Mouse (Mus musculus) forebrain, embryonic 10.5 days (tissue): ENCODE measurements around the gene Sgsm1. TPM values are rescaled to one million over a fixed set of nuclear protein-coding genes. Genes with fewer than 3 reads are reported as not detected.
A peak's percentile ranks its signal among the peaks of the same experiment; 100 is the strongest.

Source experiments
- DNase-seq: peaks from one replicate; pipeline ENCODE4 v3.0.0-alpha.2; 2017; ENCODE audit warnings: low spot score; ENCODE audit errors: extremely low spot score
- H3K27ac ChIP-seq: fragments of 300-500 bp; sonication (generic); 2 replicates; pipeline ENCODE4 v1.5.1; 2016; ENCODE audit warnings: mild to moderate bottlenecking
- H3K27me3 ChIP-seq: fragments of 300-500 bp; sonication (generic); 2 replicates; pipeline ENCODE4 v1.6.1; 2016; ENCODE audit warnings: mild to moderate bottlenecking; ENCODE audit not compliant: poor library complexity, severe bottlenecking
- H3K36me3 ChIP-seq: fragments of 300-500 bp; sonication (generic); replicated peaks from 2 replicates; pipeline ENCODE4 v1.6.1; 2016; ENCODE audit warnings: mild to moderate bottlenecking, moderate library complexity
- H3K4me1 ChIP-seq: fragments of 300-500 bp; sonication (generic); 2 replicates; pipeline ENCODE4 v1.6.1; 2016
- H3K4me3 ChIP-seq: fragments of 300-500 bp; sonication (generic); 2 replicates; pipeline ENCODE4 v1.5.1; 2016; ENCODE audit warnings: mild to moderate bottlenecking, moderate library complexity
- H3K9me3 ChIP-seq: fragments of 300-500 bp; sonication (generic); 2 replicates; pipeline ENCODE4 v1.6.1; 2016; ENCODE audit warnings: mild to moderate bottlenecking, moderate library complexity
- WGBS: fragments of 180-500 bp; shearing (Covaris S2); methylation state at CpG from one replicate; pipeline ENCODE4 v1.1.7; 2016; 5-methylcytosine and 5-hydroxymethylcytosine counted together
- polyA plus RNA-seq: library from polyadenylated mRNA; unstranded; fragments of >200 nt; fragmentation: Nextera tagmentation; extraction: Ambion mirVana; gene quantifications from 2 replicates; pipeline ENCODE4 v1.2.1, GENCODE M21; 2016

Sgsm1 gene
- polyA plus RNA-seq, 1 experiment from 2014 or later: 15.5 TPM

DNA sequence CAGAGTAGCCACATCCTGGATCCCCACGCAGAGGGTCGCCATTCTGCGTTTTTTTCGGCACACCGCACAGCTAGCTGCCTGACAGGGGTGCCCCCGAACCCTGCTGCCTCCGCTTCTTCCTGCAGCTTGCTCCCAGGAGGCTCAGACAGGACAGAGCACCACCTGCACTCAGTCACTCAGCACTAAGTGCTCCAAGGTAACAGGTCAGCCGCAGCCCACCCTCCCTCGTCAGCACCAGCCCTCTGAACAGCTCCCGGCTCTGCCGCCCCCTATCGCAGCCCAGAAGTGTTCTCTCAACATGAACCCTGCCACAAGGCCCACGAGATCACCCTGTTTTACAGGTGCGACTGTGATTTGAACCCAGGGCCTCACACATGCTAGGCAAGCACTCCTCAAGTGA lies 20.4 kb downstream of the Sgsm1 start:
- Histone ChIP-seq H3K36me3 (no peaks in the 10 kb centered on the region), H3K9me3 (no peaks in the 10 kb centered on the region; the same call in 1 of the 2 replicates), H3K4me1 (peaks cover 21% of the 10 kb centered on the region), H3K4me3 (no peak overlapping the region), H3K27me3 (peaks cover 63% of the 10 kb centered on the region), H3K27ac (no peak overlapping the region)
- no peak for DNase-seq
- WGBS: 37% methylated on average over 14 of the region's 14 CpGs

DNA sequence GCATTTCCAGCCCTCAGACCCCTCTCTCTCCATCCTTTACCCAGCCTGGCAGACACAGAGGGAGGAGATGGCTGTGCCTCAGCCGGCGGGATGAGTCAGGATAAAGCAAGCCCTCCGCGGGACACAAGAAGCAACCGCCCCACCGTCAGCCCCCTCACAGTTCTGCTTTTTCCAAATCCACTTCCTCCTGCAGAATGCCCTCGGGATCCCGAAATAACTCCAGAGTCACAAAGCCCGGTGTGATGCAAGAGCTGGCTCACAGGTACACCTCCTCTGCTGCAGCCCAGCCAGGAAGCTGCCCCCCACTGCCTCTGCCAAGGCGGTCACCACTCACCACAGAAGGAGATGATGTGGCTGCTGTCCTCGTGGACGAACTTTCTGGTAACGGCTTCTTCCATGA lies 22.1 kb downstream of the Sgsm1 start:
- 43% methylated on average over 13 of the region's 13 CpGs for WGBS
- DNase-seq: no peak

DNA sequence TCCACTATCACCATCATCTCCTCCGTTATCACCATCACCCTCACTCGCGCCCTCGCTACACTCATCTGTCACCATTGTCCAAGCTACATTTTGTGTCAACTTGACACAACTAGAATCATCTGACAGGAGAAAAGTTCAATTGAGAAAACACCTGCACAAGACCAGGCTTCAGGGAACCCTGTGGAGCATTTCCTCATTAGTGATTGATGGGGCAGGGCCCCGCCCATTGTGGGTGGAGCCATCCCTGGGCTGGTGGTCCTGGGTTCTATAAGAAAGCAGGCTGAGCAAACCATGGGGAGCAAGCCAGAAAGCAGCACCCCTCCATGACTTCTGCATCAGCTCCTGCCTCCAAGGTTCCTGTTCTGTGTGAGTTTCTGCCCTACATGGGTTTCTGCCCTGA lies 22.8 kb downstream of the Sgsm1 start:
- Histone ChIP-seq H3K4me1 (peaks cover 19% of the 10 kb centered on the region), H3K27me3 (peaks cover 67% of the 10 kb centered on the region), H3K27ac (no peak overlapping the region), H3K9me3 (no peaks in the 10 kb centered on the region; the same call in 1 of the 2 replicates), H3K4me3 (no peak overlapping the region), H3K36me3 (no peaks in the 10 kb centered on the region)
- WGBS: 44% methylated on average over 5 of the region's 5 CpGs
- DNase-seq: no peak

More for the DNA sequence above, 22.1 kb downstream of the Sgsm1 start:
- peaks cover 67% of the 10 kb centered on the region for H3K27me3 ChIP-seq
- H3K27ac ChIP-seq: no peak overlapping the region
- no peaks in the 10 kb centered on the region for H3K36me3 ChIP-seq
- H3K4me1 ChIP-seq: peaks cover 21% of the 10 kb centered on the region
- no peaks in the 10 kb centered on the region; the same call in 1 of the 2 replicates for H3K9me3 ChIP-seq
- H3K4me3 ChIP-seq: no peak overlapping the region

DNA sequence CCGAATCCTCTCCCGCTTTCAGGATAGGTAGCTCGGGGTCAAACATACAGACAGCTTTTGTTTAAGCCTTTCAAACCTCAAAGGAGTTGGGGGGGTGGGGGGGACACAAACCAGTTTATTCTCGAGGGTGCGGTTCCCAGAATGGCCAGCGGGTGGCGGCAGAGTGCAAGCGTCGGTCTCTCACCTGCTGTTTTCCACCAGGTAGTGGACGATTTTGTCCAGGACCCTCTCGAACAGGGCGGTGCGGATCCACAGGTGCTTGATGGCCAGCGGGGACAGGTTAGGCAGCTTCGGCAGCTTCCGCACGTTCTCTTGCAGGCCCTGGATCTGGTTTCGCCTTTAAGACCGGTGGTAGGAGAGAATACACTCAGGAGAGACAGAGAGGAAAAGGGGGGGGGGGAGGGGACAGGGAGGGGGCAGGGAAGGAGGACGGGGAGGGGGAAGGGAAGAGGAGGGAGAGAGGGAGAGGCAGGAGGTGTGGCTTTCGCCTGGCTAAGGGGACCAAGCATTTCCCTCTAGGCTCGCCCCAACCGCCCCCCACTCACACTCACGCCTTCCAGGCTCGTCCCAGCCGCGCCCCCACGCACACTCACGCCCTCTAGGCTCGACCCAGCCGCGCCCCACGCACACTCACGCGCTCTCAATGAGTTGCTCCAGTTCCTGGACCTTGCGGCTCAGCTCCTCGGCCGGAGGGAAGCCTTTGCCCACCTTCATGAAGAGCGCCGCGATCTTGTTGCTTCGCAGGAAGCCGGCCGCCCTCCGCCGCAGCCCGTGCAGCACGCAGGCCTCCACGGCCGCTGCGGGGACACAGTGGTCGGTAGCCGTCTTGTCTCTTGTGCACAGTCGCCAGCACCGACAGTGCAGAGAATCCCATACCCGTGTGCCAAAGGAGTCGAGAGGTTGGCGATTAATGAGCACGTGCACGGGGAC lies 23.7 kb downstream of the Sgsm1 start:
- H3K4me1 ChIP-seq: peaks cover 11% of the 10 kb centered on the region
- 2% methylated on average over 60 of the region's 60 CpGs for WGBS
- peaks cover 67% of the 10 kb centered on the region for H3K27me3 ChIP-seq
- H3K9me3 ChIP-seq: no peaks in the 10 kb centered on the region; the same call in 1 of the 2 replicates
- peak; percentile 44 for DNase-seq
- peak overlapping the region; percentile 46 for H3K4me3 ChIP-seq
- no peaks in the 10 kb centered on the region for H3K36me3 ChIP-seq
- H3K27ac ChIP-seq: 0 out of 2 replicates have a peak overlapping the region, but pooled peaks have one; percentile 12

DNA sequence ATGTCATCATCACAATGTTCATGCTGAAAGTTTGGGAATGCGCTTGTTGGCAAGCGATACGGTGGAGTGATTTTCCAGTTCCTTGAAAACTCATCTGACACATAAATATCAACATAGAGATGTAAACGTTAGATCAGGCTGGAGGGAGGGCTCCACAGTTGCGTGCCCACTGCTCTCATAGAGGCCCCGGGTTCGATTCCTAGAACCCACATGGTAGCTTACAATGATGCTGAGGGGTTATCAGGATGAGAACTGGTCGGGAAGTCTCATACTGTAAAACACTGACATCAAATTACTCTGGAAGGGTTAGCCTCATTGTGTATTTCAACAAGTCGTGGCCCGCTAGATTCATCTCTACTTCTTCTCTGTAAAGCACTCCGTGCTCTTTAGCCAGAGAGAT lies 24.5 kb downstream of the Sgsm1 start:
- peaks cover 60% of the 10 kb centered on the region for H3K27me3 ChIP-seq
- DNase-seq: no peak
- WGBS: 76% methylated on average over 11 of the region's 11 CpGs

DNA sequence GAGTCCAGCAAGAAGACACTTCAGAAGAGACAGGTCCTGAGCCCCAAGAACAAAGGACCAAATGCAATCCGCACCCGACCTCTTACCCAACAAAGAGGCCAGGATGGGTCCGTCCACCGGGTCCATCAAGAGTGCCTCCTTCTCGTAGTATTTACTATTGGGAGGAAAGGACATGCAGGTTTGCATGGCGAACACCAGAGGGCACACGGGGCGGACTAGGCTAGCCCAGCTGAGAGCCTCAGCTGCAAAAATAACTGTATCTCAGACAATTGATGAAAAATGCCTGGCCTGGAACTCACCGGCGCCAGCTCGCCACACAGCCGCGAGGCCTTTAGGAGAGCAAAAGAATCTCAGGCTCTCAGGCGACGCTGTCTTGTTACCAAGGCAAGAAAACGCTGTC lies 25.0 kb downstream of the Sgsm1 start:
- Histone ChIP-seq H3K4me3 (no peak overlapping the region), H3K27me3 (peaks cover 57% of the 10 kb centered on the region), H3K9me3 (no peaks in the 10 kb centered on the region; the same call in 1 of the 2 replicates), H3K27ac (no peak overlapping the region), H3K36me3 (no peaks in the 10 kb centered on the region), H3K4me1 (peaks cover 19% of the 10 kb centered on the region)
- DNase-seq: no peak
- 65% methylated on average over 16 of the region's 16 CpGs for WGBS

More for the DNA sequence above, 24.5 kb downstream of the Sgsm1 start:
- Histone ChIP-seq H3K36me3 (no peaks in the 10 kb centered on the region), H3K27ac (no peak overlapping the region), H3K4me3 (no peak overlapping the region), H3K9me3 (no peaks in the 10 kb centered on the region; the same call in 1 of the 2 replicates), H3K4me1 (peaks cover 14% of the 10 kb centered on the region)

DNA sequence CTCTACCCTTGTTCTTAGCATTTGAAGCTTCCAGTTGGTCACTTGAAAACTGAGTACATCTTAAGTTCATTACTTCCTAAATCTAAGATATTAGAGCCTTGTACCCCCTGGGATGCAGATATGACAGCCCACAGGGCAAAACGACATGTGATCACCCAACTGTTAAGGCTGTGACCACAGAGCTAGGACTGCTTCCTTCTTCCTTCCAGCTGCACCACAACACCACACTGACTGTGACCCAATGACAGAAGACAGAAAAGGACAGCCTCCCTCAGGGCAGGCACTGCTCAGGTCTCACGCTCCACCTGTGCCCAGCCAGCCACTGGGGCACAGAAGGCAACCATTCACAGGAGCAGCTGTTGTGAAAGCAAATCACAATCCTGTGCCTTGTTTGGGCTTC lies 26.9 kb downstream of the Sgsm1 start:
- 82% methylated on average over 2 of the region's 2 CpGs for WGBS
- Histone ChIP-seq H3K36me3 (peaks cover 6% of the 10 kb centered on the region), H3K4me3 (no peak overlapping the region), H3K4me1 (peaks cover 34% of the 10 kb centered on the region), H3K9me3 (no peaks in the 10 kb centered on the region; the same call in 1 of the 2 replicates), H3K27ac (no peak overlapping the region), H3K27me3 (peaks cover 40% of the 10 kb centered on the region)
- DNase-seq: no peak

DNA sequence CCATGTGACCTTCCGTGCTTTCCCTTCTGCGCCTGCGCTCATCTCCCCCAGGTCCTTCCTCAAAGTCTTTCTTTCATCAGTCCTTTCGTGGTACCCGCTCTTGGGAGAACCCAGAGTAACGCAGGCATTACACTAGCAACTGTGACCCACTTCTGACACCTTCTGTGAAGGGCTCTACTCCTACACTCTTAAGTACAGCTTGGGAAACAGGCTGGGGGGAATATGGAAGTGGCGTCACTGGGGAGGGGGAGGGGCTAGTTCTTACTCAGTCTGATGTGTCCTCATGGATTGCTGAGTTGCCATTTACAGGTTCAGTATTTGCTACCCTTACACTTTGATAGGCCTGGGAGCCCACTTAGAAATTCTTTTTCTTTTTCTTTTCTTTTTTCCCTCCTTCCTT lies 29.0 kb downstream of the Sgsm1 start:
- Histone ChIP-seq H3K36me3 (peaks cover 27% of the 10 kb centered on the region), H3K9me3 (no peaks in the 10 kb centered on the region), H3K27me3 (peaks cover 18% of the 10 kb centered on the region), H3K4me3 (no peak overlapping the region), H3K27ac (0 out of 2 replicates have a peak overlapping the region, but pooled peaks have one; percentile 83), H3K4me1 (peaks cover 25% of the 10 kb centered on the region)
- 95% methylated on average over 7 of the region's 7 CpGs for WGBS
- DNase-seq: no peak

DNA sequence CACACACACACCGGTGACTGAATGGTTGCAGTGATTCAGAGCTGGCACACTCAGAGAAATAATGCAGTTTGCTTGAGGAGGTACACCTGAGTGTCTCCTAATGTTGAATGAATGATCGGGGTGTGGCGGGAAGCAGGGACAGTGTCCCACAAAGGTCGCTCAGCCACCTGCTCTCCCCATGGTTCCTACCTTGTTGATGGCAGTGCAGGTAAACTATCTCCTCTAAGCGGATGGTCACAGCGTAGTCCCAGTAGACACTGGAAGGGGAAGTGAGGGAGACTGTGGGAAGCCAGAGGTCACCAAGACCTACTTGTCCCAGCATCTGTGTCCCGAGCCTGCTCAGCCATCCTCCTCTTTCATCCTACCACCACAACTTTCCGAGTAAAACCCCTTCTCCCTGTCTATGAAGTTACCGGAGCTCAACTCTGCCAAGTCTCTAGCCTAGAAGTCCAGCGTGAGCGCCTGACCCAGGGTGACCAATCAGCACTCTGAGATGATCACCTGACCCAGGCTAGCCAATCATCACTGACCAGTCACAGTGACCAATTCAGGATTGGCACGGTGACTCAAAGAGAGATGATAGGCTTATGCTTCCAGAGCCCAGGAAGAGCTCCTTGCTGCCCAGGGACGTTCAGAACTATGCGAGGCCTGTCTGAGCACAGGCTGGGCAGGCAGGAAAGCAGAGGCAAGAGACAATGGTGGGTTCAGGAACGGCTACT lies 30.3 kb downstream of the Sgsm1 start:
- H3K27ac ChIP-seq: peak overlapping the region; percentile 83
- peak; percentile 85 for DNase-seq
- peaks cover 5% of the 10 kb centered on the region; the same call in 1 of the 2 replicates for H3K27me3 ChIP-seq
- 32% methylated on average over 15 of the region's 15 CpGs for WGBS
- H3K36me3 ChIP-seq: peaks cover 39% of the 10 kb centered on the region
- H3K4me1 ChIP-seq: peaks cover 23% of the 10 kb centered on the region
- H3K4me3 ChIP-seq: peak overlapping the region; percentile 56
- no peaks in the 10 kb centered on the region for H3K9me3 ChIP-seq

DNA sequence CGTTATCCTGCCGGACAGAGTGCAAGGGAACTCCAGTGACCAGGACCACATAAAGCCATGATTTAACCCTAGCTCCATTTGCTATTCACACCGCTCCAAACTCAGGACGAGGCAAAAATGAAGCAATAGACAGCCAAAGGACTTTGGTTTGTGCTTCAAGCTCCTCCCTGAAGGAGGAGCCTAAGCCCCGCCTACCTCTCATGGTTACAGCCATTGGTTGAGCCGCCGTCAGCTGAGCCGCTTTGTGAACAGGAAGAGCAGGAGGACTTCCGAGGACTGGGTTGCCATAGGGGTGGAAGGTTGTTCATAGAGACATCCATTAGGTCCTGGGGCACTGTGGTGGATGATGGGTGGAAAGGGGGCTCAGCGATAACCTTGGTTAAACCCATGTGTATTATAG lies 34.7 kb downstream of the Sgsm1 start:
- H3K36me3 ChIP-seq: peaks cover 74% of the 10 kb centered on the region
- no peaks in the 10 kb centered on the region for H3K9me3 ChIP-seq
- H3K4me3 ChIP-seq: no peak overlapping the region
- WGBS: 79% methylated on average over 10 of the region's 10 CpGs
- peaks cover 18% of the 10 kb centered on the region for H3K4me1 ChIP-seq
- no peak overlapping the region for H3K27ac ChIP-seq
- DNase-seq: no peak
- no peaks in the 10 kb centered on the region for H3K27me3 ChIP-seq

DNA sequence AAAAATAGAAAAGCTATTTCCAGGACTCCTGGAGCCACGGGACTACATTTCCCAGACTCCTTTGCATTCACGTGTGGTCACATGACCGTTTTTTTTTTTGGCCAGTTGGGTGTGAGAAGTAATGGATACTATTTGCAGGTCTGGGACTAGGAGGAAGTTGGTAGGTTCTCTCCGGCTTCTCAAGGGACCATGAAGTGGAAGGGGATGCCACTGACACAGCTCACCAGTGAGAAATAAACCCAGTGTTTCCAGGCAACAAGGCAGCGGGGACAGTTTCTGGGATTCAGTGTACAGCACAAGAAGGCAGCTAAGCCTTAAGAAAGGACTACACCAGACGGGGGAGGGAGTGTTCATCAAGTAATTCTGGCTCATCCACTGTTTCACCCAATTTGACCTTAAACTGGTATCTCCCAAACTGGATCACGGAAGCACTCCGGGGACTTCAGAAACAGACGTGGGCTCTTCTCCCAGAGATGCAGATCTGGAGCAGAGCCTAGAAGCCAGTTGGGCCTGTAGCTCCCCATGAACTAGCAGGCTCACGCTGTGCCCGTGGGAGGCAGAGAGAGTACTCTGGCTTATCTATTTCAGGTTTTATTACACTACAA lies 39.3 kb downstream of the Sgsm1 start:
- Histone ChIP-seq H3K9me3 (no peaks in the 10 kb centered on the region), H3K27me3 (no peaks in the 10 kb centered on the region), H3K4me1 (peaks cover 6% of the 10 kb centered on the region; the same call in 1 of the 2 replicates), H3K4me3 (no peak overlapping the region), H3K36me3 (peaks cover 56% of the 10 kb centered on the region), H3K27ac (no peak overlapping the region)
- no peak for DNase-seq
- whole genome bisulfite sequencing: 78% methylated on average over 11 of the region's 11 CpGs

DNA sequence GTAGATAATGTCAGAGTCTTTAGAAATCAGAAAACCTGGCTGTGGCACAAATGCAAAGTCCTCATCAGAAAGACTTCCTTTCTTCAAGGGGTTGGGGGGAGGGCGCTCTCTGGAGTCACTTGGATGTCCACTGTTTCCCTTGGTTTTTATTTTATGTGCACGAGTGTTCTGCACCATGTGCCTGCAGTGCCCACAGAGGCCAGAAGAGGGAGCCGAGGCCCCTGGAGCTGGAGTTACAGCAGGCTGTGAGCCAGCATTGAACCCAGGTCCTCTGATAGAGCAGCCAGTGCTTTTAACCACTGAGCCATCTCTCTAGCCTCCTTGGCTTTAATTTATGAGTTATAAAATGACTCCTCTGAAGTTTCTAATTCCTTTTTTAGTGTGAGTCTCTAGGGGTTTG lies 40.5 kb downstream of the Sgsm1 start:
- Histone ChIP-seq H3K36me3 (peaks cover 56% of the 10 kb centered on the region), H3K27ac (no peak overlapping the region), H3K4me1 (peaks cover 6% of the 10 kb centered on the region; the same call in 1 of the 2 replicates), H3K4me3 (no peak overlapping the region), H3K9me3 (no peaks in the 10 kb centered on the region), H3K27me3 (no peaks in the 10 kb centered on the region)
- DNase-seq: no peak
- WGBS: 82% methylated on average over 3 of the region's 3 CpGs
